Mouse (Mus musculus): Measurements from ENCODE around the gene Ptprb. TPM values are rescaled to one million over a fixed set of nuclear protein-coding genes. Genes with fewer than 3 reads are reported as not detected.

Gene Ptprb
- polyA plus RNA-seq, 1 experiment: 10.5 TPM

DNA sequence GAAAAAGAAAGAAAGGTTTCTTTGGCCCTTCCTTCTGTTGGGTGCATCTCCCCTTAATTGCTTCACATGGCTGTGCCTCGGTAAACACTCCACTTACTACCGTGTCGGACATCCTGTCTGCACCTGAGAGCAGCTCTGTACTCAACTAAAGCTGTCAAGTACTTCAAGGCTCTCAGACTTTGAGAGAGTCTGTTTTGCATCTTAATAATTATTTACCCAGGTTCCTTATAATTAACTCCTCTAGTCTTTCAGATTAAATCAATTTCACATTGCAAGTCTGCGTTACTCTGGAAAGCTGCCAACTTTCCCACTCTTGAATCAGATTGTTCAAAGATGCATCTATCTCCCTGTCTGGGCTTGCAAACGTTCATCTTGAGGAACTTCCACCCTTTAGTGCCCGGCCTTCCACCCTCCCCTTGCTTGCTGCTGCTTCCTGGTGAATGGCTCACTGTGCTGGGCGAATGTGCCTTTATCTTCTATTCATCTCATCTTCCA lies 111.1 kb downstream of the Ptprb start:
- TF ChIP-seq CTCF (IDR thresholded peaks at IDR 0.05; ENCODE audit: extremely low read depth, insufficient read depth, low read length): no peak
- TF ChIP-seq POLR2A (IDR thresholded peaks at IDR 0.05; ENCODE audit: extremely low read depth, insufficient read depth, low read length): no peak
- no peaks in the 10 kb centered on the region for H3K4me1 ChIP-seq (ENCODE audit: control insufficient read depth, insufficient read depth, low read length)
- no peak overlapping the region for H3K4me3 ChIP-seq (ENCODE audit: insufficient read depth, low read length)
- no peak overlapping the region for H3K27ac ChIP-seq (ENCODE audit: insufficient read depth, low read length)

DNA sequence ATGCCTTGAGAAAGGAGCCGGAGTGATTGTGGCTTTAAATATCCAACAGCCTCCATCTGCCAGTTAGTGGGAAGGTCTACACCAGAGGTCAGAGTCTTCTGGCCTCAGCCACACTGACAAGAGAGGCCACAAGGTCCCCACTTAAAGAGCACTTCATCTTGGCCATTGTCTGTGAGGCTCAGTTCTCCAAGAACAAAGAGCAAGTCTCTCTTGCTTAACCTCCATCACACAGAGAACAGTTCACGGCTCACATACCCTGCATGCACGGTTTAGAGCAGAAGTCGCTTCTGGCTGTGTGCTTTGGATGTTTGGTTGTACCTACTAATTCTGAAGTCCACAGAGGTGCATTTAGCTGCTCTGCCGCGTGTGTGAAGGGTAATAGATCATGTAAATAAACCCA lies 113.5 kb downstream of the Ptprb start:
- no peak for TF ChIP-seq CTCF (IDR thresholded peaks at IDR 0.05; ENCODE audit: extremely low read depth, insufficient read depth, low read length)
- no peak for TF ChIP-seq POLR2A (IDR thresholded peaks at IDR 0.05; ENCODE audit: extremely low read depth, insufficient read depth, low read length)
- H3K4me3 ChIP-seq (ENCODE audit: insufficient read depth, low read length): no peak overlapping the region
- no peaks in the 10 kb centered on the region for H3K4me1 ChIP-seq (ENCODE audit: control insufficient read depth, insufficient read depth, low read length)
- no peak overlapping the region for H3K27ac ChIP-seq (ENCODE audit: insufficient read depth, low read length)

DNA sequence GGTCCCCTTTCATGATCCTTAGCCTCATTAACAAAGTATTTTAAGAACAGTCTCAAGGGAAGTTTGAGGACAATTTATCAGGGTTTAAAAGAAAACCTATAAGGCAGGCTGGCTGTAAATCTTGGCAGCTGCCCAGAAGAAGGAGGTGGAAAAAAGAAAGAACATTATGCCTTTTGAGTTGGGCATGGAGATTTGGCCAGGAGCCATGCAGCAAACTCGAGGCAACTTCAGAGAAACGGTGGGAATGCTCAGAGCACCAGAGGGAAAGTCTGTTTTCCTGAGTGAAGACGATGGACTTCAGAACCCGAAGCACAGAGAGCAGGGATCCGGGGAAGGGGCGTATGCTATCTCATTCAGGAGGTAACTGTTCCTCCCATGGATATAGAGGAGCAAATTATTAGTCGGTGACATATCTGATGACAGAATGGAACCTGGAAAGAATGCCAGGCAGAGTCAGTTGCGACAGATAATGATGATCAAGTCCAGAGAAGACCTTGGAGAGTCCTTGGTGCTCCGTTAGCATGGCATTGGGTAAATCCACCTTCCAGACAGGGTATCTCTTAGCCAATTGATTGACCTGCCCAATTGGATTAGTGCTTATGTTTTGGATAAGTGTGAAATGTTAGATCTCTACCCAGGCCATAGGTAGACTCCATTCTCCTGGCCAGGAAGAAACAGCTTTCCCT lies 118.6 kb downstream of the Ptprb start:
- Histone ChIP-seq H3K4me3 (ENCODE audit: insufficient read depth, low read length) (no peak overlapping the region), H3K27ac (ENCODE audit: insufficient read depth, low read length) (no peak overlapping the region), H3K4me1 (ENCODE audit: control insufficient read depth, insufficient read depth, low read length) (no peaks in the 10 kb centered on the region)
- TF ChIP-seq POLR2A (IDR thresholded peaks at IDR 0.05; ENCODE audit: extremely low read depth, insufficient read depth, low read length) (no peak), CTCF (IDR thresholded peaks at IDR 0.05; ENCODE audit: extremely low read depth, insufficient read depth, low read length) (no peak)

DNA sequence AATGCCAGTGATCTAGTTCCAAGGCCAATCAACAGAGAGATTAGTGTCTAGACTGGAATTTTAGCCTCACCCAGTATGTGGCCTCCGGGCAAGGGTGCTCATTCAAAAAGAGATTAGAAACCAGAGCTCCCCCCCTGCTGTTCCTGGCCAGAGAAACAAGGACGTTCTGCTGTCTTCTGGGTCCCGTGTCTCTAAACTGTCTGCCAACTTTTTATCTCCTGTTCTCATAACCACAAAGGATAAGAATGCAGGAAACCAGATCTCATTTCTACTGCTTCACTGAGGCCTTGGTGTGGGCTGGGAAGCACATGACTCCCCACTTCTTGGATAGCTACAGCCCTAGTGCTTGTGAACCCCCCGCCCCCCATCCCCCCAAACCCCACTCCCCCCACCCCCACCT lies 119.3 kb downstream of the Ptprb start:
- Histone ChIP-seq H3K4me3 (ENCODE audit: insufficient read depth, low read length) (no peak overlapping the region), H3K4me1 (ENCODE audit: control insufficient read depth, insufficient read depth, low read length) (no peaks in the 10 kb centered on the region), H3K27ac (ENCODE audit: insufficient read depth, low read length) (no peak overlapping the region)
- TF ChIP-seq CTCF (IDR thresholded peaks at IDR 0.05; ENCODE audit: extremely low read depth, insufficient read depth, low read length): no peak
- no peak for TF ChIP-seq POLR2A (IDR thresholded peaks at IDR 0.05; ENCODE audit: extremely low read depth, insufficient read depth, low read length)

DNA sequence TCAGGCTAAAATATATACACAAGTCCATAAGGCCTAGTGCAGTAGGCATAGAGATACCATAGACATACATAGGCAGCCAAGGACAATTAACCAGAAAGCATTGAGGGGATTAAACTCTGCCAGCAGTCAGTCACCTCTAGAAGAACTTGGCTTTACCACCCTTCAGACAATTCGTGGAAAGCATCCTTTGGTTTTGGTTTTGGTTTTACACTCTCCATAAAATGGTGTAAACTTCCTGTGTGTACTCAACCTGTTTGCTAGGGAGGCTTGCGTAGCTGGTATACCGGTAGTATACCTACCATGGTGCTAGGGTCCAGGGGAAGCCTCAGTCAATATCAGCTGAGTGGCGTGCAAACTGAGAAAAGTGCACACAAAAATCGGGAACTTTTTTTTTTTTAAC lies 121.0 kb downstream of the Ptprb start:
- Histone ChIP-seq H3K4me1 (ENCODE audit: control insufficient read depth, insufficient read depth, low read length) (no peaks in the 10 kb centered on the region), H3K27ac (ENCODE audit: insufficient read depth, low read length) (no peak overlapping the region), H3K4me3 (ENCODE audit: insufficient read depth, low read length) (no peak overlapping the region)
- TF ChIP-seq CTCF (IDR thresholded peaks at IDR 0.05; ENCODE audit: extremely low read depth, insufficient read depth, low read length) (no peak), POLR2A (IDR thresholded peaks at IDR 0.05; ENCODE audit: extremely low read depth, insufficient read depth, low read length) (no peak)

DNA sequence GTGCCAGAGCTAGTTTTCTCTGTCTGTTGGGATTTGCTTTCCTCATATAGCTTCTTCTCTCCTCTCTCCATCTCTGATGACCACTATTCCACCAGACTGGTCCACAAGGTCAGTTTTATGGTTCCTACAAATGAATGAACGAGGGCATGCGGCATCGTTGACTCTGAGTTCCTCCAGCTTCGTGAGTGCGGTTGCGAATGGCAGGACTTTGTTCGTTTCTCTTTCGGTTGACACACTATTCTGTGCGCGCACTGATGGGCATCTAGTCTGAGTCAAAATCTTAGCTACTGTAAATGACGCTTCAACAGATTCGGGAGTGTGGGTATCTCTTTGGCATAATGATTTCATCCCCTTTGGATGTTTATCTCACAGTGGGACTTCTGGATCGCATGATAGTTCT lies 121.6 kb downstream of the Ptprb start:
- H3K4me3 ChIP-seq (ENCODE audit: insufficient read depth, low read length): no peak overlapping the region

DNA sequence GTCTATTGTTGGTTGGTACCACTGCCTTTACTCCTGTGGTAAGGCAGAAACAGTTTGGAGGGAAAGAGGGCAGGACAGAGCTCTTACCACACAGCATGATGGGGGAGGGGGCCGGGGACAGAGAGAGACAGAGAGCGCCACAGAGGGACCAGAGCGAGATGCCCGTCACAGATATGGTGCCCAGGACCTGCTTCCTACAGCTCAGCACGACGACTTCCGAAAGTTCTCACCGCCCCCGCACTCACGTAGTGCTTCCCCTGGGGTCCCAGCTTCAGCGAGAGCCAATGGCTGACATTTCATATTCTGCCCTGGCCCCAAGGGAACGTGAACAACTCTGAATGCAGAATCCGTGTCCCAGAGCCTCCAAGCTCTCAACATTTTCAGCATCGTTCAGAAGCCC lies 122.2 kb downstream of the Ptprb start:
- Histone ChIP-seq H3K4me1 (ENCODE audit: control insufficient read depth, insufficient read depth, low read length) (no peaks in the 10 kb centered on the region), H3K27ac (ENCODE audit: insufficient read depth, low read length) (no peak overlapping the region), H3K4me3 (ENCODE audit: insufficient read depth, low read length) (no peak overlapping the region)
- TF ChIP-seq CTCF (IDR thresholded peaks at IDR 0.05; ENCODE audit: extremely low read depth, insufficient read depth, low read length) (no peak), POLR2A (IDR thresholded peaks at IDR 0.05; ENCODE audit: extremely low read depth, insufficient read depth, low read length) (no peak)

More for the DNA sequence above, 121.6 kb downstream of the Ptprb start:
- no peak overlapping the region for H3K27ac ChIP-seq (ENCODE audit: insufficient read depth, low read length)
- H3K4me1 ChIP-seq (ENCODE audit: control insufficient read depth, insufficient read depth, low read length): no peaks in the 10 kb centered on the region
- TF ChIP-seq CTCF (IDR thresholded peaks at IDR 0.05; ENCODE audit: extremely low read depth, insufficient read depth, low read length) (no peak), POLR2A (IDR thresholded peaks at IDR 0.05; ENCODE audit: extremely low read depth, insufficient read depth, low read length) (no peak)

DNA sequence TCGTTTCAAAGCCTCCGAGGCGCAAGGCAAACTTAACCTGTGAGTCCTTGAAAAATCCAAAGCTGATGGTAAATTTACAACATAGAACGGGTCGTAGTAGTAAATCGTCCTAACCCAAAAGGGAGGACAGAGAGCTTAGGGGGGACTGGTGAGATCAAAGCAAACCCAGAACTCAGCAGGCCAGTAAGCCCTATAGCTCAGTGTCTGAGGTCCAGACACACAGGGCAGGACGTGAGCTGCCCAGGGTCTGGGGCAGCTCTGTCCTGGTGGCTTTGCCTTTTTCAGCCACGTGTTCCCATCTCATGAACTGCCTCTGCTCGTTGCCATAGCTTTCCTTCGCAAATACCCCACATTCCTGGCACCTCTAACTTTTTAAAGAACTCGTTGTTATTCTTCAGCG lies 122.7 kb downstream of the Ptprb start:
- no peak for TF ChIP-seq CTCF (IDR thresholded peaks at IDR 0.05; ENCODE audit: extremely low read depth, insufficient read depth, low read length)
- no peak for TF ChIP-seq POLR2A (IDR thresholded peaks at IDR 0.05; ENCODE audit: extremely low read depth, insufficient read depth, low read length)
- Histone ChIP-seq H3K4me1 (ENCODE audit: control insufficient read depth, insufficient read depth, low read length) (no peaks in the 10 kb centered on the region), H3K27ac (ENCODE audit: insufficient read depth, low read length) (no peak overlapping the region), H3K4me3 (ENCODE audit: insufficient read depth, low read length) (no peak overlapping the region)

DNA sequence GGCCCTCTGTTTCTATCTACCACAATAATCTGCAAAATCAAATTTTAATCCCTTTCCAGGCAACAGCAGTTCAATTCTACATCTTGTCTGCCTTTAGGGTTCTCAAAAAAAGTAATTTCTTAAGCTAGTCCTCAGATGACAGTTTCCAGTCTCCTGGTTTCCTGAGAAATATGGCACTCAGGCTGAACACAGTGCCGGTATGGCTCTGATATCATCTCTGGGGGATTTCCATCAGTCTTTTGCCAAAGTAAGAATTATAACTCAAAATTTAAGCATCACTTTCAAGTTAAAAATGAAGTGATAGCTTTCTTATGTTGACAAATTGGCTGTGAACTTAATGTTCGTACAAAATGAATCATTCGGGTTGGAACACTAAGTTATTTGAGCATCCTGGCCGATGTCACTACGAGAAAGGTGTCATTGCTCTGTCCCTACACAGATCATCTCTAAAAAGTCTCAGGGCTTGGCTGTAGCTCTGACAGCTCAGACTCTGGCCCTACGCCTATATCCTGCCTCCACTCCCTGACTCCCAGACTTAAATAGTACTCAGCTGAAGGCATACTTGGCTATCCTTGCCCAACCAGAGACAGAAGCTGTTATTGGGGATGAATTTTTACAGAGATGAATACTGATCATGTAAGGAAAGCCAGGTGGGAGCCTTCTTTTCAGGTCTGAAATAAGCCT lies 127.6 kb downstream of the Ptprb start:
- TF ChIP-seq POLR2A (IDR thresholded peaks at IDR 0.05; ENCODE audit: extremely low read depth, insufficient read depth, low read length) (no peak), CTCF (IDR thresholded peaks at IDR 0.05; ENCODE audit: extremely low read depth, insufficient read depth, low read length) (no peak)
- Histone ChIP-seq H3K4me1 (ENCODE audit: control insufficient read depth, insufficient read depth, low read length) (peaks cover 9% of the 10 kb centered on the region), H3K27ac (ENCODE audit: insufficient read depth, low read length) (no peak overlapping the region), H3K4me3 (ENCODE audit: insufficient read depth, low read length) (no peak overlapping the region)

DNA sequence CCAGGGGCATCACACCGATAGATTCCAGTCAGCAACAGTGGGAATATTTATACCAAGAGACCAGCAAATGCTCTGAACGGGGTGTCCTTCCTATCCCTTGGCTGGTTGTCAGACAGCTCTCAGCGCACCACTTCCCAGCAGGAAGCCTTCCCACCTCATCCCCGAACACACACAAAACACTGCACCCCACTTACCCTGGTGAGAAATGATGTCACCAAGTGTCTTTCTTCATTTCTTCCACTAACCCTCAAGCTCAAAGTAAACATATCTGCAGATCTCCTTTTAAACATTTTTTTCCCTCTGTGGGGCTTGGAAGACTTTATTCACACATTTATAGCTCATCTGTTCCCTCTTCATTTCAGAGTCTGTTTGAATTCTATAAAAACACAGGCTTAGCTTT lies 128.4 kb downstream of the Ptprb start:
- no peak overlapping the region for H3K27ac ChIP-seq (ENCODE audit: insufficient read depth, low read length)
- no peak overlapping the region for H3K4me3 ChIP-seq (ENCODE audit: insufficient read depth, low read length)
- peaks cover 9% of the 10 kb centered on the region for H3K4me1 ChIP-seq (ENCODE audit: control insufficient read depth, insufficient read depth, low read length)
- no peak for TF ChIP-seq CTCF (IDR thresholded peaks at IDR 0.05; ENCODE audit: extremely low read depth, insufficient read depth, low read length)
- no peak for TF ChIP-seq POLR2A (IDR thresholded peaks at IDR 0.05; ENCODE audit: extremely low read depth, insufficient read depth, low read length)
